Mouse (Mus musculus) gastrocnemius, adult 2 months (tissue): Measurements from ENCODE around the gene Polr3f. TPM values are rescaled to one million over a fixed set of nuclear protein-coding genes. Genes with fewer than 3 reads are reported as not detected.

Experiments
- DNase-seq: peaks from one replicate; pipeline ENCODE4 v3.0.0; 2022
- H3K27ac ChIP-seq: fragments of 200-600 bp; 2 replicates; pipeline ENCODE4 v1.8.1; 2022; ENCODE audit warnings: mild to moderate bottlenecking
- H3K4me3 ChIP-seq: fragments of 200-600 bp; 2 replicates; pipeline ENCODE4 v1.8.1; 2022; ENCODE audit warnings: mild to moderate bottlenecking, moderate library complexity
- CTCF ChIP-seq: fragments of 200-600 bp; IDR thresholded peaks from 2 replicates; pipeline ENCODE4 v1.8.1; 2022; ENCODE audit warnings: antibody characterized with exemption, mild to moderate bottlenecking, moderate library complexity
- intact Hi-C: fragments of 180-260 bp; cut with DNase I; formaldehyde crosslinking; loops from one replicate; pipeline ENCODE4 v1.15.1; 2025
- total RNA-seq, 2 experiments: library from RNA; stranded (reverse); gene quantifications; 2 replicates each; pipeline ENCODE4 v1.2.3; 2021

Polr3f gene
- total RNA-seq, 2 experiments from 2014 or later, result 8.6 to 10.4 TPM

GRCm38 (mm10) chr2:144543670-144544069, 16.2 kb downstream of the Polr3f start:
- H3K27ac ChIP-seq, result no peak overlapping the region
- TF ChIP-seq CTCF, result no peak
- DNase-seq, result no peak
- intact Hi-C loops, result no loop called here
- no peak overlapping the region for H3K4me3 ChIP-seq

GRCm38 (mm10) chr2:144544630-144545029, 17.1 kb downstream of the Polr3f start:
- no peak for TF ChIP-seq CTCF
- intact Hi-C loops, result no loop called here
- Histone ChIP-seq H3K27ac (no peak overlapping the region), H3K4me3 (no peak overlapping the region)
- DNase-seq, result no peak

GRCm38 (mm10) chr2:144545061-144545460, 17.5 kb downstream of the Polr3f start:
- TF ChIP-seq CTCF, result no peak
- DNase-seq, result no peak
- no peak overlapping the region for H3K27ac ChIP-seq
- H3K4me3 ChIP-seq, result no peak overlapping the region
- intact Hi-C loops, result no loop called here

GRCm38 (mm10) chr2:144545481-144545880, 18.0 kb downstream of the Polr3f start:
- no peak for TF ChIP-seq CTCF
- intact Hi-C loops, result no loop called here
- no peak for DNase-seq
- no peak overlapping the region for H3K4me3 ChIP-seq
- no peak overlapping the region for H3K27ac ChIP-seq

- no peak for TF ChIP-seq CTCF
- intact Hi-C loops, result no loop called here
- no peak overlapping the region for H3K4me3 ChIP-seq
- DNase-seq, result no peak
- H3K27ac ChIP-seq, result no peak overlapping the region
These were observed 20.0 kb downstream of the Polr3f start for GRCm38 (mm10) chr2:144547559-144547958.

- Histone ChIP-seq H3K27ac (peak within 1 kb of the TSS; percentile 87), H3K4me3 (peak within 1 kb of the TSS; percentile 87)
- DNase-seq, result peak; percentile 59
- intact Hi-C loops, result no loop called here
- no peak for TF ChIP-seq CTCF
These were observed 23.0 kb downstream of the Polr3f start, which contains the start of gene Rbbp9 for GRCm38 (mm10) chr2:144550529-144550928. Gene Rbbp9 (minus strand): TSS chr2:144550869.

GRCm38 (mm10) chr2:144553905-144554304, 26.4 kb downstream of the Polr3f start:
- no peak overlapping the region for H3K27ac ChIP-seq
- no peak for TF ChIP-seq CTCF
- no peak overlapping the region for H3K4me3 ChIP-seq
- intact Hi-C loops, result loop anchor here (2.0 kb wide), 1 partner anchor 185 kb away; the partner anchor contains the start of genes Kat14 and Pet117
- DNase-seq, result no peak

GRCm38 (mm10) chr2:144555286-144555819, 27.8 kb downstream of the Polr3f start:
- no peak for TF ChIP-seq CTCF
- peak overlapping the region; percentile 83 for H3K4me3 ChIP-seq
- DNase-seq, result no peak
- H3K27ac ChIP-seq, result peak overlapping the region; percentile 95
- intact Hi-C loops, result loop anchor here (2.0 kb wide), 1 partner anchor 187 kb away; the partner anchor contains the start of genes Kat14 and Pet117

GRCm38 (mm10) chr2:144555820-144556552, 28.5 kb downstream of the Polr3f start, which contains the start of gene Sec23b:
Gene Sec23b (plus strand): TSS chr2:144556229.
- no peak; the same call in 1 of the 2 replicates for TF ChIP-seq CTCF
- peak within 1 kb of the TSS; percentile 95 for H3K27ac ChIP-seq
- peak; percentile 97 for DNase-seq
- peak within 1 kb of the TSS; percentile 83 for H3K4me3 ChIP-seq
- intact Hi-C loops, result loop anchor here (1.0 to 2.0 kb wide), 3 partner anchors 28 to 187 kb away; partner anchors contain the start of genes Kat14, Pet117 and Smim26

GRCm38 (mm10) chr2:144588723-144589122, 61.2 kb downstream of the Polr3f start:
- no peak overlapping the region for H3K27ac ChIP-seq
- intact Hi-C loops, result no loop called here
- no peak overlapping the region for H3K4me3 ChIP-seq
- peak; percentile 41 for TF ChIP-seq CTCF
- DNase-seq, result no peak

Other genes starting within 250 kb of the Polr3f start
- gene Ovol2, start 195.6 kb upstream of the Polr3f start, total RNA-seq, result not detected
- 10 to 100 TPM; 21.3 to 25.4 TPM for gene Kat14, start 158.7 kb upstream of the Polr3f start, total RNA-seq
- gene Pet117, start 158.7 kb upstream of the Polr3f start, total RNA-seq, result 1 to 10 TPM; 5.2 to 8.4 TPM
- under 1 TPM; 0.22 to 0.87 TPM for gene Dzank1, start 304 bp upstream of the Polr3f start, total RNA-seq
- gene Rbbp9, start 23.2 kb downstream of the Polr3f start, total RNA-seq, result 1 to 10 TPM; 5.5 to 5.7 TPM
- 10 to 100 TPM; 11.4 to 12.5 TPM for gene Sec23b, start 28.5 kb downstream of the Polr3f start, total RNA-seq
- 10 to 100 TPM; 76.4 to 95.3 TPM for gene Smim26, start 66.3 kb downstream of the Polr3f start, total RNA-seq
- 10 to 100 TPM; 11.6 to 12.4 TPM for gene Dtd1, start 72.2 kb downstream of the Polr3f start, total RNA-seq